Mouse (Mus musculus) gastrocnemius, adult 8-10 months (tissue): ENCODE measurements at regions not wholly inside any gene's neighbourhood (a gene's known extent, or its start where the extent isn't known, plus 50 kb on each side); places are given as distances from the start of the nearest gene placed in this dataset.

Source experiments
- DNase-seq, 2 experiments: peaks; one replicate each; pipeline ENCODE4 v3.0.0; 2022; ENCODE audit warnings: low spot score in 2 of 2

DNA sequence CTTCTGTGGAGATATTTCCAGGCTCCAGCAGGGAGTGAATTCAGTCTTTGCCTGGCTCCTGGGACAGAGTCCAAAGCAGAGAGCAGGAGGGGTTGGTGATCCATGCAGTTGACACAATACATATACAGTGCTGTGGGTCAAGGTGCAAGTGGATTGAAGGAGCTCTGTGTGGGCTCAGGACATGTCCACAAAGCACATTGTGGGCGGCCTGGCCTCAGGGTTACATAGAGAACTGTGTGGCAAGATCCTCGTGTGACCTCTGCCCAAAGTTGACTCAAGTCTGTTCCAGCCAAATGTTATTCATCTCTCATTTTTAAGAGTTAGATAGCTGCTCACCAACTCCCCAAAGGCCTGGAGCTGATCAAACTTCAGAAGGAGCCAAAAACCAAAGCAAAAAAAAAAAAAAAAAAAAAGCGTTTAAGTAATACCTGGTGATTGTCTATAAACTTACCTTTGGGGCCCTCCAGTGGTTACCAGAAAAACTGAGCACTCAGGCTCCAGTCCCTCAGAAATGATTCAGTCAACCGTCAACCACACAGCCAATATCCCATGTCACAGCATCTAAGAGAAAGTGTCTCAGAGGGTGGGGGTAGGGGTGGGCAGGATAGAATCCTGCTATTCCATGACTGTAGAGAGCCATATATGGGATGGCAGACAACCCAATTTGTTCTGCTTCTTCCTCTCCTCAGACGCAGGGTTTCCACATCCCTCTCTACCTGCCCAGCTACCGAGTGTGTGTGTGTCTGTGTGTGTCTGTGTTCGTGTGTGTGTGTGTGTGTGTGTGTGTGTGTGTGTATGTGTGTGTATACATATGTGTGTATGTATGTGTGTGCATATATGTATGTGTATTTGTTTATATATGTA is 91.9 kb upstream of the Far2 start:
- DNase-seq = no peak

DNA sequence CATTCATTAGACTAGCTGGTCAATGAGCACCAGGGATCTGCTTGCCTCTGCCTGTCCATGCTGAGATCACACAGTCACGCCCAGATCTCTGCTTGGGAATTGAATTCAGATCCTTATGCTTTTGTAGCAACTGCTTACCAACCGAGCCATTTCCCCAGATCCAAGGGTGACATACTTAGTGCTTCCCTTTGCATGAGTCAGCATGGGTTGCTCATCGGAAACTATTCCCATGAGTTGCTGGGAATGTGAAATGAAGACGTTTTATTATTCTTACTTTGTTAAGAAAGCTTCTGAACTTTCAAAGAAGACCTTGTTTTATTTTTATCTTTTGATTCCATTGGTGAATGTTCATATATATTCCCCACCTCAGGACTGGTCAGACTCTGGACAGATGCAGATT is 82.3 kb upstream of the Far2 start:
- DNase-seq = no peak

DNA sequence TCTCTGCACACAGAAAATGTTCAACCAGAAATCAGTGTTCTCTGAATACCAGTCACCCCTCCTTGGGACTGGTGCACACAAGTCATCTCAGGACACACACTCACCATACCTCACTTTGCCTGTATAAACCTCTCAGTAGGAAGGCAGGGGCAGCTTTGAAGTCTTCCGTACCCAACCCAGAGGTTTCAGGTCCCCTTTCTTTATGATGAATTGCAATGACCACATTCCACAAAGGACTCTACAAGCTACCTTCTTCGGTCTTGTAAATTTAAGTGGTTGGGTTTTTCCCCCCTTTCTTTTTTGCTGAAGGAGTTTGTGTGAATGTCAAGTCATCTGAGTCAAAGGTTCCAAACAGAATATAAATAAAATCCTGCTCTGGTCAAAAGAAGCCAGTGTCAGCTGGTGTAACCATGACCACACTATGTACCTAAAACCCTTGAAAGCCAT is 76.9 kb upstream of the Far2 start:
- no peak for DNase-seq

DNA sequence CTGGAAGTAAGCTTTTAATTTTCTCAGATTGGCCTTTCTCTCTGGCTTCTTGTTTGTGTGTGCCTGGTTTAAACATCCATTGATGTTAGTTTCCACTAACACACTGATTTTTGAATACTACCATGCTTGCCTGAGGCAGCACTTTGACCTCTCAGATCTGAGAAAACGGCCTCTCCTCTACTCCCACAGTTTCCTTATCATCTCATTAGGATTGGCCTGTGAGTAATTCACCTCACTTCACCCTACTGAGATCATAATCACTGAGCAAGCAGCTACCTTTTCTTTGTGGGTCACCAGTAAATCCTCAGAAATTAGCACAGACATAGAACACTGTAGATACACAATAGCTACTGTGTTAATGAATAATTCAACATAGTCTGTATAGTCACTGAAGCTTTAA is 74.5 kb upstream of the Far2 start:
- DNase-seq = no peak

DNA sequence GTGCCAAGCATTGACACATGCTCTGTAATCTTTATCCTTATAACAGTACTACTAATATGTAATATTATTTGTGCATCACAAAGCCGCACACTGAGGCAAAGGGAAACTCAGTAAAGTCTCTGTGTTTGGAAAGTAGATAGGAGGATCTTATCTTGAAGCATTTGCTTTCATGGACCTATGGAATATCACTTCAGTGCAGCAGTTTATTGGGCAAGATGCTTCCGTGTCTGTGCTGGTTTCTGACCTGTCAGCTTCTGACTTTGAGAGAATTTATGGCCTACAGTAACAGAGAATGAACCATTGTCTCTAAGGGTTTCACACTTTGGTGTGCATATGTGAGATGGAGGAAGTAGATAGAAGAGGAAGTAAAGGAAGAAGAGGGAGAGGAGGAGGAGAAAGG is 74.0 kb upstream of the Far2 start:
- DNase-seq = no peak

DNA sequence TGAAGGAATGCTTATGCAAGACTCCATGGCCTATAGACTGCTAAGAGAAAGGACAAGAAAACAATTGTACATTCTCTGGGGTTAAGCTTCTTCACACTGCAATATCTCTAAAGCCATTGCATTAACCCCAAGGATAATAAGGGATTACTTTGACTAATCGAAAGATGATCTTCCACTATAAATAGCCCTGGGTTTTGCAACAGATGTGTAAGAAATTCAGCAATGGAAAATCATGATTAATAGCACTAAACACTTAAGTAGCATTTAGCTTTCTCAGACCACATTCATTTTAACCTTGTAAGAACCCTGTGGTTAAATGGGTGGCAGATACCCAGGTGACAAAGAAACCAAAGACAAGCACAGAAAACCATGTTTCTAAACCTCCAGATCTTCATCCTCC is 71.1 kb upstream of the Far2 start:
- DNase-seq = no peak

DNA sequence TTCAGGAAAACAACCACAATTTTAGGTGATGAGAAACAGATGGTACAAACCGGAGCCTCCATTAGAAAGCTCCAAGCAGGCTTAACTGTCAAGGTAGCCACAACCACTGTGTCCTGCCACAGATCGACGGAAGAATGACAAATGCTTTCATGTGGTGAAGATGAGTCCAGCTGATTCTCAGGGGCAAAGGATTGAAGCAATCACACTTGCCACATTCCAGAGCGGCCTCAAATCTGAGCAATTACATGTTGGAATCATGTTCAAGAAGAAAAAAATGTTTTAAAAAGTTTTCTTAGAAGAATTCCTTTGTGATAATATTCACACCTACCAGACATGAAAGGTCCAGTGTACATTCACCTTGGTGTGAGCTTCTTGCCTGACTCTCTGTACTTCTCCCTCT is 57.7 kb upstream of the Far2 start:
- no peak for DNase-seq
